Mouse (Mus musculus) C3H10T1/2 (cell line): ENCODE data around the gene Atp13a3. TPM values are rescaled to one million over a fixed set of nuclear protein-coding genes. Genes with fewer than 3 reads are reported as not detected.

Experiments used
- polyA plus RNA-seq, 2 experiments: library from polyadenylated mRNA; unstranded; fragments of >200 nt; fragmentation: generic; extraction: Trizol; gene quantifications; one replicate each; pipeline ENCODE4 v1.2.1; 2012; ENCODE audit warnings: missing spikeins in 2 of 2

Atp13a3 gene
- 10 to 100 TPM in 1 of 2 experiments, 1 to 10 TPM in 1; 1.4 to 20.7 TPM for polyA plus RNA-seq

GRCm38 (mm10) chr16:30405925-30406670 lies at the start of gene Atp13a3:
Gene Atp13a3, minus strand, starts transcription at chr16:30405975.

GRCm38 (mm10) chr16:30310647-30311046 lies 95.1 kb downstream of the Atp13a3 start, which contains the start of gene Gp5:
Gene Gp5, minus strand, starts transcription at chr16:30310779.

DNA sequence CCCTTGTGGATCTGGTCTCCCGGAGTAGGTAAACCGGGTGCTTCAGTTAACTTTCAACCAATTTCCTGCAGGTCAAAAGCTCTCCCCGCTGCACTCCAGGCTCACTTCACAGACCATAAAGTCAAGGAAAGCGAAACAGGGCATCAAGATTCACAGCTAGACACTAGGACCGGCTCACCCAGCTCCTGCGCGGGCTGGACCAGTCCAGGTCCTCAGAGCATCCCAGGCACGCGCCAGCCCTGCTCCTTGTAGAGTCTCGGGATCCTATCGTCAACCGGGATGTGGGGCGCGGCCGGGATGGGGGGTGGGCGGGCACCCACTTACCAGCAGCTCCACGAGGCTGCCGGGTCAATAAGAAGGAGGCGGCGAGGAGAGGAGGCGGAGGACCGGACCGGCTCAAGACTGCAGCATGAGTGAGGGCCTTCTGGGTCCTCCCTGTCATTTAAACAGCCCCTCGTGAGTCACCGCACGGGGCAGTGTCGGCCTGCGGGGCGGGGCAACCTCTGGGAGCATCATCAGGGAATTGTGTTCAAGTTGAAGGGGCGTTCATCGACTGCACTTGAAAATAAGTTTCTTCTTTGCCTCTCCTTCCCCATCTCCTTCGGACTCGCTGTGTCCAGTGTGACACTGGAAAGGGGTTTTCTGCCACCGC lies 122.8 kb downstream of the Atp13a3 start, which contains the start of gene Lrrc15:
TSS of gene Lrrc15 (minus strand) at position 413 of the 652 bp plus-strand sequence.

DNA sequence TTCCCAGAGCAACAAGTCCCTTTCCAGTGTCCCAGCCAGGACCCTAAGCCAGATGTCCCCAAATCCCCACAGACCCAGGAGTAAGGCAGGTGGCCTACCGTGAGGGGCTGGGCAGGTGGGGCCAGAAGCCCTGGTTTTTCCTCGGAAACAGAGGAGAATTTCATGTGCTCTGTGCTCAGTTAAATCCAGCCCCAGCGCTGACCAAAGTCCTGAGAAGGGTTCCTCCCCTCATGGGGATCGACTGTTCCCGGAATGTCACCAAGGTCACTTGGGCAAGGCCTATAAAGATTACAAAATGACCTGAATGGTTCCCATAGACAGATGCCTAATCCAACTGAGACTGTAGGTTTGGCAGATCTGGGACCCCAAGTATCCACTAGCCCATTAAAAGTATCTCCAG lies 138.4 kb downstream of the Atp13a3 start, which contains the start of gene Cpn2:
TSS of gene Cpn2 (minus strand) at position 141 of the 400 bp plus-strand sequence.

Other genes with a start within 250 kb of the Atp13a3 start
- gene Cpn2, start 138.5 kb downstream of the Atp13a3 start, polyA plus RNA-seq, result not detected
- gene Lrrc15, start 122.7 kb downstream of the Atp13a3 start, polyA plus RNA-seq, result under 1 TPM in 1 of 2 experiments, not detected in 1; 0.05 TPM
- under 1 TPM; 0.02 to 0.96 TPM for gene Gp5, start 95.2 kb downstream of the Atp13a3 start, polyA plus RNA-seq
- 10 to 100 TPM in 1 of 2 experiments, under 1 TPM in 1; 0.26 to 29.0 TPM for gene Tmem44, start 144.9 kb upstream of the Atp13a3 start, polyA plus RNA-seq
- 10 to 100 TPM in 1 of 2 experiments, 1 to 10 TPM in 1; 9.4 to 27.0 TPM for gene Lsg1, start 181.6 kb upstream of the Atp13a3 start, polyA plus RNA-seq
- gene Fam43a, start 193.7 kb upstream of the Atp13a3 start, polyA plus RNA-seq, result 10 to 100 TPM in 1 of 2 experiments, 1 to 10 TPM in 1; 5.3 to 69.5 TPM